Mouse (Mus musculus): ENCODE data around the gene Apold1. TPM values are rescaled to one million over a fixed set of nuclear protein-coding genes. Genes with fewer than 3 reads are reported as not detected.

Gene Apold1
- total RNA-seq, 2 experiments from 2014 or later = 1.0 to 5.0 TPM

DNA sequence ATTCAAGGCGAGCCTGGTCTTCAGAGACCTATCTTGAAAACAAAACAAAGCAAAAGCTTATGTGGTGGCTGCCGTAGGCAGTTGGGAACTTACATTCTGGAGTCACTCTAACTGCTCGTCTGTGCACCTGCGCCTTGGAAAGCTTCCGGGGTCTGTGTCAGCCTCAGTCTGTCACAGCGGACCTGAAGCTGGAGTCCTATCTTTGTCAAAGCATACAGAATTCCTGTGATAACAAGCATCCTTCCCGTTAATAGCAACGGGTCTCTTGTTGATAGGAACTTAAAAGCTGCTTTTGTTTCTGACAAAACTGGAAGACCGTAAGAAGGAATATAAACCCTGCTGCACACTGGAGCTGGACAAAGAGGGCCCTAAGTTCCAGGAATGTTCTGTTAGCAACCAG lies 6.9 kb downstream of the Apold1 start:
- Histone ChIP-seq H3K27ac (no peak overlapping the region), H3K4me3 (no peak overlapping the region)
- no peak for DNase-seq
- intact Hi-C loops (cut with DNase I) = no loop called here
- TF ChIP-seq CTCF (IDR thresholded peaks at IDR 0.05) = no peak

GRCm38 (mm10) chr6:134990674-134991073 lies 9.2 kb downstream of the Apold1 start:
- no peak for DNase-seq
- TF ChIP-seq CTCF (IDR thresholded peaks at IDR 0.05) = no peak
- intact Hi-C loops (cut with DNase I) = no loop called here
- H3K4me3 ChIP-seq = no peak overlapping the region
- no peak overlapping the region for H3K27ac ChIP-seq

- DNase-seq = no peak
- no peak for TF ChIP-seq CTCF (IDR thresholded peaks at IDR 0.05)
- H3K27ac ChIP-seq = no peak overlapping the region
- intact Hi-C loops (cut with DNase I) = no loop called here
- no peak overlapping the region for H3K4me3 ChIP-seq
These were observed 12.6 kb downstream of the Apold1 start for GRCm38 (mm10) chr6:134994031-134994651.

DNA sequence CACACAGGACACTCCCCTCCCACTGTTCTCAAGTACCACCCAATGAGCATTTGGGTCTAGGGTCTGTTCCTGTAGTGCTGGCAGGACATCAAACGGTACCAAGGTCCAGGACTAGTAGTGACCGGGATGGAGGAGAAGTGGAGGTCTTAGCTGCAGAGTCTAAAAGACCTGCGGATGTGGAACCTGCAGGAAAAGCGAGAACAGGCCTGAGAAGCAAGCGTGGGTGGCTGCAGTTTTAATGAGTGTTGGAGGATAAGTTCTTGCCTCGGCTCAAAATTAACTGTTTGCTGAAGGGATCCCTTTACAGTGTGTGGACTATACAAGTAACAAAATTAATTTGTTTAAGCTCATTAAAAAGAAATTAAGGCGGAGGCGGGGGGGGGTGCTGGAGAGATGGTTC lies 13.5 kb downstream of the Apold1 start:
- Histone ChIP-seq H3K27ac (no peak overlapping the region), H3K4me3 (no peak overlapping the region)
- no peak for TF ChIP-seq CTCF (IDR thresholded peaks at IDR 0.05)
- no peak for DNase-seq
- intact Hi-C loops (cut with DNase I) = no loop called here

- peak; percentile 23 for TF ChIP-seq CTCF (IDR thresholded peaks at IDR 0.05)
- no peak for DNase-seq
- no peak overlapping the region for H3K27ac ChIP-seq
- no peak overlapping the region for H3K4me3 ChIP-seq
- intact Hi-C loops (cut with DNase I) = no loop called here
These were observed 15.4 kb downstream of the Apold1 start for GRCm38 (mm10) chr6:134996918-134997317.

GRCm38 (mm10) chr6:134998076-134998475 lies 16.6 kb downstream of the Apold1 start:
- no peak for TF ChIP-seq CTCF (IDR thresholded peaks at IDR 0.05)
- Histone ChIP-seq H3K27ac (no peak overlapping the region), H3K4me3 (no peak overlapping the region)
- DNase-seq = no peak
- intact Hi-C loops (cut with DNase I) = no loop called here

- no peak for DNase-seq
- no peak overlapping the region for H3K27ac ChIP-seq
- intact Hi-C loops (cut with DNase I) = no loop called here
- no peak overlapping the region for H3K4me3 ChIP-seq
- no peak for TF ChIP-seq CTCF (IDR thresholded peaks at IDR 0.05)
These were observed 17.3 kb downstream of the Apold1 start for GRCm38 (mm10) chr6:134998781-134999180.

DNA sequence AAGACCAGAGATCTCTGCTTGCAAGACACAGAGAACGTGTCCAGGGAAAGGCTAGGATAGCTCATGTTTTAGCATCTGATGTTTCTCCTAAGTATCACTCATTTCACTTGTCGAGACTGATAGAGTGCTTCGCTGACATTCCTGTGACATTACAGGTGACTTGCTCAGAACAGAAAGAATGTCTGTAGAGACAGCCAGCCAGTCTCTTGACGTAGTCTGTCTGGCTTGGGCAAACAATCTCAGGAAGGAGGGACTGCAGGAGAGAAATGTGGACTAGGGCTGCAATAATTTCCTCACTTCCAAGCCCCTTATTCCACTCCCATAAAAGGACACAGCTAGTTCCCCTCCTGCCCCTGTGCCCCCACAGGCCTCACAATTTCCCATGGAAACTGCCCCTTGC lies 18.8 kb downstream of the Apold1 start:
- TF ChIP-seq CTCF (IDR thresholded peaks at IDR 0.05) = no peak

DNA sequence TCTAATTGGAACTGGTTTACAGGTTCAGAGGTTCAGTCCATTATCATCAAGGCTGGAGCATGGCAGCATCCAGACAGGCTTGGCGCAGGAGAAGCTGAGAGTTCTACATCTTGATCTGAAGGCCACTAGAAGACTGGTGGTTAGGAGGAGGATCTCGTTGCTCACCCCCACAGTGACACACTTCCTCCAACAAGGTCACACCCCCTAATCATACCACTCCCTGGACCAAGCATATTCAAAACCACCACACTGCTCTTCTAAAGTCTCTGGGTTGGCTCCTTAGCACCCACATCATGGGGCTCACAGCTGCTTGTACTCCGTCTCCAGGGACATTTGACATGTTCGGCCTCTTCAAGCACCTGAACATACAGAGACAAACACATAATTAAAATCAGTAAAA lies 20.5 kb downstream of the Apold1 start:
- intact Hi-C loops (cut with DNase I) = no loop called here
- no peak overlapping the region for H3K4me3 ChIP-seq
- no peak for DNase-seq
- TF ChIP-seq CTCF (IDR thresholded peaks at IDR 0.05) = no peak
- no peak overlapping the region for H3K27ac ChIP-seq

More for the DNA sequence above, 18.8 kb downstream of the Apold1 start:
- Histone ChIP-seq H3K4me3 (no peak overlapping the region), H3K27ac (no peak overlapping the region)
- DNase-seq = no peak
- intact Hi-C loops (cut with DNase I) = no loop called here

GRCm38 (mm10) chr6:135006372-135006771 lies 24.9 kb downstream of the Apold1 start:
- no peak for TF ChIP-seq CTCF (IDR thresholded peaks at IDR 0.05)
- intact Hi-C loops (cut with DNase I) = no loop called here
- Histone ChIP-seq H3K4me3 (no peak overlapping the region), H3K27ac (no peak overlapping the region)
- no peak for DNase-seq

DNA sequence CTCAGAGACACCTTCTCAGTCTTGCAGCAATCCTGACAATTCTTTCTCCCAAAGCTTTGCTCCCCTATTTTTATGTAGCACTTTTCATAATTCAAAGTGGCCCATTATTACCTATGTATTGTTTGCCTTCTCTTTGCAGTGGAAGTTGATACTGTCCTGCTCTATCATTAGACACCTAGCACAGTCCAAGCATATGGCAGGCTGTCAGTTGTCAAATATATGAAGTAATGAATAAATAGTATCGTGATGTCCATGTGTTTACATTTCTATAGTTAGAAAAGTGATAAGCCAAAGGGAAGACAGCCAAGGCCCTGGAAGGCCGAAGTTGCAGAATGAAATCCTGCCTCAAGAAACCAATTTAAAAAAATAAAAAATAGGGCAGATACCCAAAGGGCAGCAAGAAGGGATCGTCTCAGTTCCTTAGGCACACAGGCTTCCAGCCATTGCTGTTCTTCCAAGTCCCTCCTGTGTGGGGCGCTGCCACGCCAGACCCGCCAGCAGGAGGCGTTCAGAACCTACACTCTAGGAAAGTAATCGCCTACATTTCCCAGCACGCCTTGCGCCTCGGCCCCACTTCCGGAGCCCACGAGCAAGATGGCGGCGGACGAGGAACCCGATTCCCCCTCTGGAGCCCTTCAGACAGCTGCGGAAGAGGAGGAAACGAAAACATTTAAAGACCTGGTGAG lies 29.7 kb downstream of the Apold1 start, which contains the start of gene Ddx47:
Gene Ddx47 (plus strand): TSS at position 565 of the 686 bp plus-strand sequence.
- TF ChIP-seq CTCF (IDR thresholded peaks at IDR 0.05) = peak; percentile 100
- DNase-seq = peak; percentile 96
- intact Hi-C loops (cut with DNase I) = no loop called here
- H3K27ac ChIP-seq = peak within 1 kb of the TSS; percentile 83
- peak within 1 kb of the TSS; percentile 83 for H3K4me3 ChIP-seq

GRCm38 (mm10) chr6:135011734-135012116 lies 30.2 kb downstream of the Apold1 start:
- DNase-seq = no peak
- H3K4me3 ChIP-seq = peak overlapping the region; percentile 83
- intact Hi-C loops (cut with DNase I) = no loop called here
- H3K27ac ChIP-seq = peak overlapping the region; percentile 83
- no peak for TF ChIP-seq CTCF (IDR thresholded peaks at IDR 0.05)

- H3K4me3 ChIP-seq = no peak overlapping the region
- intact Hi-C loops (cut with DNase I) = no loop called here
- no peak overlapping the region for H3K27ac ChIP-seq
- no peak for DNase-seq
- no peak for TF ChIP-seq CTCF (IDR thresholded peaks at IDR 0.05)
These were observed 35.7 kb downstream of the Apold1 start for GRCm38 (mm10) chr6:135017211-135017610.

GRCm38 (mm10) chr6:135019564-135019963 lies 38.0 kb downstream of the Apold1 start:
- Histone ChIP-seq H3K4me3 (no peak overlapping the region), H3K27ac (no peak overlapping the region)
- no peak for DNase-seq
- TF ChIP-seq CTCF (IDR thresholded peaks at IDR 0.05) = no peak
- intact Hi-C loops (cut with DNase I) = no loop called here
